Mouse (Mus musculus): ENCODE data around the gene 2010111I01Rik.

- TF ChIP-seq EP300 (optimal IDR thresholded peaks at IDR 0.05) (no peak), CTCF (IDR thresholded peaks at IDR 0.05; ENCODE audit: low read depth) (no peak)
Observed at GRCm38 (mm10) chr13:63102848-63103585, 138.3 kb downstream of the 2010111I01Rik start.

Data from stomach, postnatal 0 days (tissue).